Mouse (Mus musculus) MEL (cell line): ENCODE measurements around the gene Osbpl5. TPM values are rescaled to one million over a fixed set of nuclear protein-coding genes. Genes with fewer than 3 reads are reported as not detected.

Source experiments
- DNase-seq: peaks from one replicate; pipeline ENCODE4 v3.0.0; 2011; ENCODE audit warnings: low read depth, low spot score
- H3K27ac ChIP-seq: 2 replicates; pipeline ENCODE4 v1.5.1; 2012; ENCODE audit warnings: low read depth, mild to moderate bottlenecking, control low read depth, low read length, moderate library complexity; ENCODE audit not compliant: control insufficient read depth
- H3K27me3 ChIP-seq, 2 experiments: fragments of 150-350 bp in 1 of 2; sonication (generic) in 1 of 2; 2 replicates each; pipeline ENCODE4 v1.6.1; 2012; ENCODE audit warnings: low read length in 2 of 2, mild to moderate bottlenecking in 2 of 2, improper control_type of control experiment in 1 of 2, moderate library complexity in 1 of 2; ENCODE audit not compliant: insufficient read depth in 2 of 2, control insufficient read depth in 1 of 2
- H3K36me3 ChIP-seq, 2 experiments: 2 replicates each; pipeline ENCODE4 v1.6.1; 2012 to 2014; ENCODE audit warnings: low read length in 2 of 2, improper control_type of control experiment in 1 of 2, inconsistent platforms in 1 of 2, mild to moderate bottlenecking in 1 of 2; ENCODE audit not compliant: insufficient read depth in 2 of 2, control insufficient read depth in 1 of 2
- H3K4me1 ChIP-seq, 2 experiments: fragments of 150-350 bp in 1 of 2; sonication (generic) in 1 of 2; 2 replicates each; pipeline ENCODE4 v1.6.1; 2012; ENCODE audit warnings: low read length in 2 of 2, improper control_type of control experiment in 1 of 2, mild to moderate bottlenecking in 1 of 2; ENCODE audit not compliant: insufficient read depth in 2 of 2, control insufficient read depth in 1 of 2
- H3K4me3 ChIP-seq, 2 experiments: fragments of 150-350 bp in 1 of 2; sonication (generic) in 1 of 2; 2 replicates each; pipeline ENCODE4 v1.5.1; 2012; ENCODE audit warnings: low read depth in 2 of 2, low read length in 2 of 2, mild to moderate bottlenecking in 2 of 2, moderate library complexity in 2 of 2, control low read depth in 1 of 2, improper control_type of control experiment in 1 of 2; ENCODE audit not compliant: control insufficient read depth in 1 of 2, insufficient read depth in 1 of 2
- H3K79me2 ChIP-seq: 2 replicates; pipeline ENCODE4 v1.6.1; 2012; ENCODE audit warnings: mild to moderate bottlenecking, low read length, moderate library complexity; ENCODE audit not compliant: control insufficient read depth, poor library complexity, insufficient read depth
- H3K9ac ChIP-seq: 2 replicates; pipeline ENCODE4 v1.6.1; 2012; ENCODE audit warnings: low read depth, mild to moderate bottlenecking, control low read depth, low read length, moderate library complexity; ENCODE audit not compliant: control insufficient read depth, poor library complexity, severe bottlenecking
- H3K9me3 ChIP-seq: fragments of 150-350 bp; sonication (generic); replicated peaks from 2 replicates; pipeline ENCODE4 v1.6.1; 2012; ENCODE audit warnings: mild to moderate bottlenecking, low read length, improper control_type of control experiment, moderate library complexity; ENCODE audit not compliant: insufficient read depth
- BHLHE40 ChIP-seq: IDR thresholded peaks from 2 replicates; pipeline ENCODE4 v1.6.1; 2012; ENCODE audit warnings: low read depth, mild to moderate bottlenecking, inconsistent platforms, low read length, improper control_type of control experiment, borderline replicate concordance
- E2F4 ChIP-seq: IDR thresholded peaks from 2 replicates; pipeline ENCODE4 v1.6.1; 2011; ENCODE audit warnings: low read depth, low read length, improper control_type of control experiment, borderline replicate concordance
- ELF1 ChIP-seq: IDR thresholded peaks from 2 replicates; pipeline ENCODE4 v1.6.1; 2014; ENCODE audit warnings: low read depth, mild to moderate bottlenecking, inconsistent platforms, low read length, improper control_type of control experiment, moderate library complexity
- GATA1 ChIP-seq: IDR thresholded peaks from 2 replicates; pipeline ENCODE4 v1.6.1; 2011; ENCODE audit warnings: low read depth, low read length, improper control_type of control experiment
- MAX ChIP-seq: IDR thresholded peaks from 2 replicates; pipeline ENCODE4 v1.6.1; 2011; ENCODE audit warnings: low read length, improper control_type of control experiment
- MAZ ChIP-seq: IDR thresholded peaks from 2 replicates; pipeline ENCODE4 v1.6.1; 2012; ENCODE audit warnings: low read depth, mild to moderate bottlenecking, inconsistent platforms, low read length, improper control_type of control experiment
- MXI1 ChIP-seq: IDR thresholded peaks from 2 replicates; pipeline ENCODE4 v1.6.1; 2011; ENCODE audit warnings: mild to moderate bottlenecking, low read depth, low read length, improper control_type of control experiment
- MYC ChIP-seq: IDR thresholded peaks from 2 replicates; pipeline ENCODE4 v1.6.1; 2011; ENCODE audit warnings: low read depth, mild to moderate bottlenecking, low read length, improper control_type of control experiment, moderate library complexity
- NELFE ChIP-seq: IDR thresholded peaks from 2 replicates; pipeline ENCODE4 v1.6.1; 2011; ENCODE audit warnings: low read depth, low read length, improper control_type of control experiment
- NRF1 ChIP-seq: IDR thresholded peaks from 2 replicates; pipeline ENCODE4 v1.6.1; 2014; ENCODE audit warnings: low read depth, mild to moderate bottlenecking, inconsistent platforms, low read length, improper control_type of control experiment, moderate library complexity; ENCODE audit not compliant: poor library complexity, insufficient read depth, severe bottlenecking
- POLR2A ChIP-seq, 2 experiments: IDR thresholded peaks; 2 replicates each; pipeline ENCODE4 v1.6.1; 2011 to 2012; ENCODE audit warnings: low read length in 2 of 2, mild to moderate bottlenecking in 2 of 2, control low read depth in 1 of 2, improper control_type of control experiment in 1 of 2, low read depth in 1 of 2, moderate library complexity in 1 of 2; ENCODE audit not compliant: control insufficient read depth in 1 of 2, insufficient read depth in 1 of 2, poor library complexity in 1 of 2
- POLR2AphosphoS5 ChIP-seq: IDR thresholded peaks from 2 replicates; pipeline ENCODE4 v1.6.1; 2012; ENCODE audit warnings: low read depth, borderline replicate concordance, mild to moderate bottlenecking, inconsistent platforms, low read length, moderate library complexity, mixed read lengths
- RAD21 ChIP-seq: IDR thresholded peaks from 2 replicates; pipeline ENCODE4 v1.6.1; 2011; ENCODE audit warnings: mild to moderate bottlenecking, low read depth, low read length, improper control_type of control experiment
- TBP ChIP-seq: IDR thresholded peaks from 2 replicates; pipeline ENCODE4 v1.8.0; 2011; ENCODE audit warnings: low read depth, low read length, improper control_type of control experiment
- UBTF ChIP-seq: IDR thresholded peaks from 2 replicates; pipeline ENCODE4 v1.6.1; 2012; ENCODE audit warnings: low read depth, mild to moderate bottlenecking, inconsistent platforms, low read length, improper control_type of control experiment, moderate library complexity, borderline replicate concordance; ENCODE audit not compliant: insufficient read depth
- ZC3H11A ChIP-seq: IDR thresholded peaks from 2 replicates; pipeline ENCODE4 v1.6.1; 2012; ENCODE audit warnings: low read depth, mild to moderate bottlenecking, inconsistent platforms, low read length, improper control_type of control experiment
- polyA plus RNA-seq, 2 experiments: library from polyadenylated mRNA; stranded (reverse) in 1 of 2; unstranded in 1 of 2; fragments of >175 nt in 1 of 2; fragments of >200 nt in 1 of 2; gene quantifications; 2 replicates each; pipeline versions ENCODE4 v1.2.1 to v1.2.4; 2012; ENCODE audit warnings: low replicate concordance in 2 of 2, low read depth in 1 of 2; ENCODE audit not compliant: insufficient read length in 2 of 2, insufficient read depth in 1 of 2, missing spikeins in 1 of 2
- total RNA-seq: library from RNA; depleted of rRNA; stranded (reverse); fragments of 300-350 nt; gene quantifications from 2 replicates; pipeline ENCODE4 v1.2.3, GENCODE M21; 2012

Gene Osbpl5
- total and polyA plus RNA-seq, 3 experiments, result 0.27 to 0.50 TPM; not detected in 1

GRCm38 (mm10) chr7:143801195-143802065, 44.6 kb upstream of the Osbpl5 start:
- Histone ChIP-seq H3K79me2 (no peaks in the 10 kb centered on the region), H3K4me3 (no peak overlapping the region)
- TF ChIP-seq POLR2A (IDR thresholded peaks at IDR 0.05; ENCODE audit: control insufficient read depth in 1 of 2, insufficient read depth in 1 of 2, low read depth in 1 of 2, low read length in 2 of 2, poor library complexity in 1 of 2) (no peak), ELF1 (no peak), RAD21 (no peak), MAZ (no peak), ZC3H11A (no peak), MXI1 (no peak), MYC (no peak), E2F4 (no peak), NELFE (no peak), POLR2AphosphoS5 (no peak)
- TF ChIP-seq, all 39 proteins: peak for 0
- no peak overlapping the region for H3K9ac ChIP-seq
- no peaks in the 10 kb centered on the region; a peak in 1 of 4 replicates for H3K36me3 ChIP-seq
- no peaks in the 10 kb centered on the region for H3K4me1 ChIP-seq
- H3K27me3 ChIP-seq, result no peaks in the 10 kb centered on the region
- no peaks in the 10 kb centered on the region for H3K9me3 ChIP-seq
- DNase-seq, result no peak
- no peak overlapping the region for H3K27ac ChIP-seq

- no peaks in the 10 kb centered on the region for H3K79me2 ChIP-seq
- H3K27me3 ChIP-seq, result no peaks in the 10 kb centered on the region
- no peaks in the 10 kb centered on the region for H3K4me1 ChIP-seq
- no peak for DNase-seq
- H3K9ac ChIP-seq, result no peak overlapping the region
- H3K4me3 ChIP-seq, result no peak overlapping the region
- no peak overlapping the region for H3K27ac ChIP-seq
- no peaks in the 10 kb centered on the region for H3K9me3 ChIP-seq
- TF ChIP-seq RAD21 (no peak), TBP (no peak), MAX (no peak), NRF1 (no peak), POLR2A (IDR thresholded peaks at IDR 0.05; ENCODE audit: control insufficient read depth in 1 of 2, insufficient read depth in 1 of 2, low read depth in 1 of 2, low read length in 2 of 2, poor library complexity in 1 of 2) (no peak)
- H3K36me3 ChIP-seq, result no peaks in the 10 kb centered on the region; a peak in 1 of 4 replicates
Measured at GRCm38 (mm10) chr7:143800770-143801169, 44.0 kb upstream of the Osbpl5 start.

GRCm38 (mm10) chr7:143798783-143799182, 42.0 kb upstream of the Osbpl5 start:
- Histone ChIP-seq H3K27ac (no peak overlapping the region), H3K79me2 (no peaks in the 10 kb centered on the region), H3K9ac (no peak overlapping the region), H3K36me3 (no peaks in the 10 kb centered on the region; a peak in 2 of 4 replicates), H3K4me1 (no peaks in the 10 kb centered on the region), H3K27me3 (no peaks in the 10 kb centered on the region), H3K9me3 (no peaks in the 10 kb centered on the region), H3K4me3 (no peak overlapping the region)
- TF ChIP-seq BHLHE40, result no peak
- no peak for TF ChIP-seq GATA1
- TF ChIP-seq UBTF, result no peak
- no peak for DNase-seq
